Mouse (Mus musculus) heart, embryonic 10.5 days (tissue): ENCODE results near the gene Lzts2. TPM values are rescaled to one million over a fixed set of nuclear protein-coding genes. Genes with fewer than 3 reads are reported as not detected.
A peak's percentile ranks its signal among the peaks of the same experiment; 100 is the strongest.

Experiments
- DNase-seq: peaks from one replicate; pipeline ENCODE4 v3.0.0-alpha.2; 2017; ENCODE audit warnings: low spot score
- H3K27ac ChIP-seq: fragments of 300-500 bp; sonication (generic); 2 replicates; pipeline ENCODE4 v1.5.1; 2016; ENCODE audit warnings: mild to moderate bottlenecking
- H3K27me3 ChIP-seq: fragments of 300-500 bp; sonication (generic); 2 replicates; pipeline ENCODE4 v1.6.1; 2016; ENCODE audit warnings: mild to moderate bottlenecking; ENCODE audit not compliant: poor library complexity, insufficient read depth, severe bottlenecking
- H3K36me3 ChIP-seq: fragments of 300-500 bp; sonication (generic); 2 replicates; pipeline ENCODE4 v1.6.1; 2016; ENCODE audit warnings: mild to moderate bottlenecking, moderate library complexity
- H3K4me1 ChIP-seq: fragments of 300-500 bp; sonication (generic); 2 replicates; pipeline ENCODE4 v1.6.1; 2016; ENCODE audit warnings: mild to moderate bottlenecking
- H3K4me3 ChIP-seq: fragments of 300-500 bp; sonication (generic); 2 replicates; pipeline ENCODE4 v1.5.1; 2016; ENCODE audit warnings: mild to moderate bottlenecking, moderate library complexity
- H3K9me3 ChIP-seq: fragments of 300-500 bp; sonication (generic); 2 replicates; pipeline ENCODE4 v1.6.1; 2016; ENCODE audit warnings: mild to moderate bottlenecking, moderate library complexity
- WGBS: fragments of 180-500 bp; shearing (Covaris S2); methylation state at CpG from one replicate; pipeline ENCODE4 v1.1.7; 2016; 5-methylcytosine and 5-hydroxymethylcytosine counted together
- polyA plus RNA-seq: library from polyadenylated mRNA; unstranded; fragments of >200 nt; fragmentation: Nextera tagmentation; extraction: Ambion mirVana; gene quantifications from 2 replicates; pipeline ENCODE4 v1.2.1, GENCODE M21; 2016

Gene Lzts2
- polyA plus RNA-seq, 1 experiment from 2014 or later, result 61.4 TPM

GRCm38 (mm10) chr19:45049523-45049922 is 35.3 kb downstream of the Lzts2 start:
- no peaks in the 10 kb centered on the region for H3K9me3 ChIP-seq
- peaks cover 39% of the 10 kb centered on the region for H3K4me1 ChIP-seq
- 72% methylated on average over 9 of the region's 9 CpGs for WGBS
- no peak overlapping the region for H3K27ac ChIP-seq
- no peak overlapping the region for H3K4me3 ChIP-seq
- peaks cover 25% of the 10 kb centered on the region for H3K36me3 ChIP-seq
- no peak for DNase-seq
- H3K27me3 ChIP-seq, result peaks cover 27% of the 10 kb centered on the region

GRCm38 (mm10) chr19:45053451-45053850 is 39.2 kb downstream of the Lzts2 start:
- no peaks in the 10 kb centered on the region for H3K9me3 ChIP-seq
- no peak for DNase-seq
- no peak overlapping the region for H3K4me3 ChIP-seq
- 0 out of 2 replicates have a peak, but pooled peaks cover 3% of the 10 kb centered on the region for H3K27me3 ChIP-seq
- no peak overlapping the region for H3K27ac ChIP-seq
- H3K36me3 ChIP-seq, result peaks cover 28% of the 10 kb centered on the region
- peaks cover 32% of the 10 kb centered on the region for H3K4me1 ChIP-seq
- 81% methylated on average over 8 of the region's 8 CpGs for WGBS

GRCm38 (mm10) chr19:45054892-45055690 is 40.9 kb downstream of the Lzts2 start:
- H3K9me3 ChIP-seq, result no peaks in the 10 kb centered on the region
- WGBS, result 68% methylated on average over 6 of the region's 6 CpGs
- H3K36me3 ChIP-seq, result peaks cover 28% of the 10 kb centered on the region
- no peak overlapping the region for H3K27ac ChIP-seq
- H3K4me1 ChIP-seq, result peaks cover 29% of the 10 kb centered on the region
- 0 out of 2 replicates have a peak, but pooled peaks cover 3% of the 10 kb centered on the region for H3K27me3 ChIP-seq
- DNase-seq, result no peak
- no peak overlapping the region for H3K4me3 ChIP-seq

- Histone ChIP-seq H3K27me3 (0 out of 2 replicates have a peak, but pooled peaks cover 3% of the 10 kb centered on the region), H3K4me3 (no peak overlapping the region), H3K36me3 (peaks cover 24% of the 10 kb centered on the region), H3K9me3 (no peaks in the 10 kb centered on the region), H3K4me1 (peaks cover 29% of the 10 kb centered on the region), H3K27ac (0 out of 2 replicates have a peak overlapping the region, but pooled peaks have one; percentile 91)
- DNase-seq, result no peak
- WGBS, result 48% methylated on average over 4 of the region's 4 CpGs
Measured at GRCm38 (mm10) chr19:45056364-45056763, 42.1 kb downstream of the Lzts2 start.

DNA sequence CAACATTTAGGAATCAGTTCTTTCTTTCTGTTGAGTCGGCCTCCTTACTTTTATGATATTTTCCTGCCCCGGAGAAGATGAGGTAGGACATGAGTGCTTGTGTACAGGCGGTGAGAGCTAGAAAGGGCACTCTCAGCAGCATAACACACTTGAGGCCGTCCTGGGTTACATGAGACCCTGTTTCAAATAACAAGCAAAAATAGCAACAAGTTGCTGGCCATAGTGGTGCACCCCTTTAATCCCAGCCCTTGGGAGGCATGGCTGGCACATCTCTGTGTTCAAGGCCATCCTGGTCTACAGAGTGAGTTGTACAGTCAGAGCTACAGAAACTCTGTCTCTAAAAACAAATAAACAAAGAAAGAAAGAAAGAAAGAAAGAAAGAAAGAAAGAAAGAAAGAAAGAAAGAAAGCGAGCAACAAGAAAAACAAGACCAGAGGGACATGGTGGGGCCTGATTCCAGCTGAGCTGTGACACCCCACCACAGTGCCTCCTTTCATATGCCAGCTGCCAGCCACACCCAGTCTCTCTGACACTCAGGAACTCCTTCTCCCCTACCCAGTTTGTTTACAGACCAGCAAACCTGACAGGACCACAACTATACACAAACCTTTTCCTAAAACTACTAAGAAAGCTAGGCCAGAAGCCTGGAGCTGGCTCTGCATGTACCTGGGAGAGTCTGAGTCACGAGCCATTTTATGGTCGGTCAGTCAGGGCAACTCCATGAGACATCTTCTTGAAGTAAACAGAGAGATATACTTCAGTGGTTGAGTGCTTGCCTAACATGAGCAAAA is 42.9 kb downstream of the Lzts2 start:
- 74% methylated on average over 7 of the region's 7 CpGs for WGBS
- Histone ChIP-seq H3K27ac (peak overlapping the region; percentile 91), H3K9me3 (no peaks in the 10 kb centered on the region), H3K27me3 (0 out of 2 replicates have a peak, but pooled peaks cover 3% of the 10 kb centered on the region), H3K4me1 (peaks cover 29% of the 10 kb centered on the region), H3K4me3 (peak overlapping the region; percentile 78), H3K36me3 (peaks cover 18% of the 10 kb centered on the region)
- no peak for DNase-seq

DNA sequence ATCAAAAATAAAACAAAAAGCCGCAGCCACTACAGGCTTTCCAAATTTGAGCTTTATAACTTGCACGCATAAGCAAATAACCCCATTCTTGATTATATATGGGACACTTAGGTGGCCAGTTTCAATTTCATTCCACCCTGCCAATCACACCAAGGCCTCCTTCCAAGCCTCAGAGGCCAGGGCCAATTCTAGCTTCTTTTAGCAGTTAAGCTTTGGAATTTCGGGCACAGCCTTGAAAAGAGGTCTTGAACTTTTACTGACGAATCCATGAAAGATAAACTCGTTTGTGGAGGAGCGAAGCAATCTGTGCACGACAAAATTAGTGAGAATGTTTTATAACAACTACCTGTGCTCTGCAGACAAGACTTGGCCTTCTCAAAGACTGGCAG is 43.5 kb downstream of the Lzts2 start:
- Histone ChIP-seq H3K4me3 (peak overlapping the region; percentile 78), H3K27ac (peak overlapping the region; percentile 91), H3K4me1 (peaks cover 29% of the 10 kb centered on the region), H3K27me3 (0 out of 2 replicates have a peak, but pooled peaks cover 3% of the 10 kb centered on the region), H3K9me3 (no peaks in the 10 kb centered on the region), H3K36me3 (peaks cover 12% of the 10 kb centered on the region; the same call in 1 of the 2 replicates)
- no peak for DNase-seq
- 46% methylated on average over 7 of the region's 7 CpGs for WGBS

DNA sequence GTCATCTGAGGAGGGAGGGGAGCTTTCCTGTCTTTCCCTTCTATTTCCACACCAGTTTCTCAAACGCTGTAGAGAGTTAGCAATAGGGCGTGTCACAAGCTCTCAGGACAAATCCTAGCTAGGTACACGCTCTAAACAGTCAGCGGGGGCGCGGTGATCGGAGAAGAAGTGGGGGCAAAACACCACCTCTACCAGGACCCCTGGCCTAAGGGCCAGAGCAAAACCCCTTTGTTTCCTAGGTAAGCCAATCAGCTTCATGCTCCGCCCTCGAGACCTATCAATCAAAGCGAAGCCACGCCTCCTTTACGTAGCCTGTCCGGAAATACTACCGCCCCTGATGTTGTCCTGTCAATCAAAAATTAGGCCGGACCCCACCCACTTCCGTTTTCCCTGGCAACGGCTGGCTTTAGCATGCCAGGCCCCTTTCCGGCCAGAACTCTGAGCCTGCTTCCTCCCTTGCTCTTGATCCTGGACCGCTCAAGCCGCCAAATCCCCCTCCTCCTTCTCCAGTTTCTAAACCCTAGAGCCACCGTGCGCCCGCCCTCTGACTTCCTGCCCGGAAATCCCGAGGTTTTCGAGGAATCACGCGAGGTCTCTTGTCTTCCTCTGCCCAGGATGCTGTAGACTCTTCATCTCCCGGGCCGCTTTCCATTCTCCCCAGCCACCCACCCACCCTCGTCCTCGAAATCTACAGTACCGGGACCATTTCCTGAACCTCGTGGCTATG is 44.1 kb downstream of the Lzts2 start:
- under 1% methylated on average over 34 of the region's 34 CpGs for WGBS

DNA sequence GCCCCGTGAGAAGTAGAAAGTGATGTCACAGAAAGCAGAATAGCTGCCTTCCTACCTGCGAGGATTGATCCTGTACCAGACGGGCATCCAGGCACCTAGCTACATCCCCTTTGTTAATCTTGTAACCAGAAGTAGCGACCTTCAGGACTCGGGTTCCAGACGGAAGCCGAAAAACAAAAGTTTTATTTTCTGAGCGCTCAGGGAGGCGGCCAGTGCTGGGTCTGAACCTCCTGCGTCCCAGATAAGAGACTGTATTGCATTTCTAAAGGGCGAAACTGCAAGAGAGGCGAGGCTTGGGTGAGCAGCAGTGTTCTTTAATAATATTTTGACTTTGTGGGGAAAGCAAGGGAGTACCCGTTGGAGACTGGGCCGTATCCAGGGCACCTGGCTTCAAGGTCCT is 44.6 kb downstream of the Lzts2 start:
- Histone ChIP-seq H3K27ac (peak overlapping the region; percentile 91), H3K36me3 (peaks cover 6% of the 10 kb centered on the region; the same call in 1 of the 2 replicates), H3K4me3 (peak overlapping the region; percentile 78), H3K27me3 (peaks cover 6% of the 10 kb centered on the region), H3K9me3 (no peaks in the 10 kb centered on the region), H3K4me1 (peaks cover 31% of the 10 kb centered on the region)
- WGBS, result 2% methylated on average over 14 of the region's 14 CpGs
- no peak for DNase-seq

More for the DNA sequence above, 44.1 kb downstream of the Lzts2 start:
- Histone ChIP-seq H3K4me3 (peak overlapping the region; percentile 78), H3K36me3 (peaks cover 9% of the 10 kb centered on the region; the same call in 1 of the 2 replicates), H3K27ac (peak overlapping the region; percentile 91), H3K4me1 (peaks cover 29% of the 10 kb centered on the region), H3K9me3 (no peaks in the 10 kb centered on the region), H3K27me3 (0 out of 2 replicates have a peak, but pooled peaks cover 3% of the 10 kb centered on the region)
- DNase-seq, result peak; percentile 98

DNA sequence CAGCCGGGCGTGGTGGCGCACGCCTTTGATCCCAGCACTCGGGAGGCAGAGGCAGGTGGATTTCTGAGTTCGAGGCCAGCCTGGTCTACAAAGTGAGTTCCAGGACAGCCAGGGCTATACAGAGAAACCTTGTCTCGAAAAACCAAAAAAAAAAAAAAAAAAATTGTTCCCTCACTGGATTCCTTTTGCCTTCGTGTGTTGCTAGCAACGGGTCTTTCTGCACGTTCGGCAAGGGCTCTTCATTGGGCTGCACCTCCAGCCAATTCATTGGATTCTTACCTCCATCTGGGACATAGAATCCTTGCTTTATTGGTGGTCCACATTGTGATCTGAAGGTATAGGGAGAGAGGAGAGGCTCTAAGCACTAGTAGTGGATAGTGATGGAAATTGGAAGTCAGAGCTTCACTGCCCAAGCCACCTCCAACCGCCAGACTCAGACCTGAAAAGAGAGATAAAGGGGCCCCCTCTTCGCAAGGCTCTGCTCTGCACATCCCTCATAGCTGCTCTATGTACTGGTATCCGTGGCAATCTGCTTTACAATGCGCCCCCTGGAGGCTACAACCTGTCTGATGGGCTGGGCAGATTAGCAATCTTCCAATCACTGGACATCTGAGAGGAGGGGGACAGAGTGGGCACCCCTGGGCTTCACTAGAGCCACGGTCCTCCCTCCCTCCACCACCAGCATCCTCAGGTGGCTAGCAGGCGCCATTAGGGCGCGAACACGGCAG is 49.5 kb downstream of the Lzts2 start:
- peaks cover 14% of the 10 kb centered on the region for H3K4me1 ChIP-seq
- peaks cover 52% of the 10 kb centered on the region for H3K27me3 ChIP-seq
- WGBS, result 46% methylated on average over 20 of the region's 20 CpGs
- no peak overlapping the region for H3K27ac ChIP-seq
- no peaks in the 10 kb centered on the region for H3K36me3 ChIP-seq
- peak overlapping the region; percentile 33; the same call in 1 of the 2 replicates for H3K4me3 ChIP-seq
- no peaks in the 10 kb centered on the region for H3K9me3 ChIP-seq
- DNase-seq, result no peak

DNA sequence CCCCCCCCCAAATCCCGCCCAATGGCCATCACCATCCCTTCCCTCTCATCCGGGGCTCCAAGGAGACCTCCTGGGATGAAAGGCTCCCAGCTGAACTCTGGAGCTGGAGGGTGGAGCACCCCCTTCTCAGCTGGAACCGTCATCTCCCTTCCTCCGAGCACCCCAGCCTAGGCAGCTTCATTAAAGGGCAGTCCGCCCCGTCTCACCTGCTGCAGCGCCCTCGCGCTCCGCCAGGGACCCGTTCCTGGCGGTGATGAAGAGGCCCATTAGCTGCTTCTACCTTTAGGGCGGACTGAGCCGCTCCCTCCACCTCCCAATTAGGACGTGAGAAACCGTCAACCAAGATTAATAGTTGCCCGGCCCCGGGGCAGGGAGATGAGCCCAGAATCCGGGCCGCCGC is 51.0 kb downstream of the Lzts2 start:
- H3K36me3 ChIP-seq, result no peaks in the 10 kb centered on the region
- peaks cover 6% of the 10 kb centered on the region for H3K4me1 ChIP-seq
- WGBS, result 5% methylated on average over 21 of the region's 21 CpGs
- DNase-seq, result no peak
- H3K9me3 ChIP-seq, result no peaks in the 10 kb centered on the region
- no peak overlapping the region for H3K27ac ChIP-seq
- peaks cover 57% of the 10 kb centered on the region for H3K27me3 ChIP-seq
- no peak overlapping the region for H3K4me3 ChIP-seq

DNA sequence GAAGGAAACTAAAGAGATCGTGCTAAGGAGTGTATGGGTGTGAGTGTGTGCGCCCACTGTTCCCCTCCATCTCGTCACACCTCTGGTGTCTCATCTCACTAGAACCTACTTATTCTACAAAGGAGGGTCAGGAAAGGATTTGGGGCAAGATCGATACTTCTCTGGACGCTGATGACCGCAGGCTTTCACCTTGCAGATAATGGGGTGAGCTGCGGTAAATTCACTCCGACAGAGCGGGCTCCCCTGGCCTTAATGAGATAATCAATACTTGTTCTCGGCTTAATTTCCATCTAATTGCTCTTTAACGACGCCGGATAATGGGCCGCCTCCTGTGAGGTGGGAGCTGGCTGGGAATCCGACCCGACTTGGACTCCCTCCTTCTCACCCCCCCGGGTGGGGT is 53.0 kb downstream of the Lzts2 start:
- no peak overlapping the region; the same call in 1 of the 2 replicates for H3K4me3 ChIP-seq
- H3K4me1 ChIP-seq, result peaks cover 6% of the 10 kb centered on the region
- H3K9me3 ChIP-seq, result no peaks in the 10 kb centered on the region
- no peak overlapping the region for H3K27ac ChIP-seq
- no peak for DNase-seq
- no peaks in the 10 kb centered on the region for H3K36me3 ChIP-seq
- H3K27me3 ChIP-seq, result peaks cover 70% of the 10 kb centered on the region
- WGBS, result 26% methylated on average over 17 of the region's 17 CpGs
